Mouse (Mus musculus) regulatory T cell (primary cell): ENCODE data around the gene Trim47.

Experiments
- in situ Hi-C: fragments of 300-600 bp; cut with MboI, MseI; formaldehyde crosslinking; loops from one replicate; pipeline ENCODE4 v1.15.1; 2025; ENCODE audit warnings: high pct_unique_total_duplicates

The Trim47 gene

DNA sequence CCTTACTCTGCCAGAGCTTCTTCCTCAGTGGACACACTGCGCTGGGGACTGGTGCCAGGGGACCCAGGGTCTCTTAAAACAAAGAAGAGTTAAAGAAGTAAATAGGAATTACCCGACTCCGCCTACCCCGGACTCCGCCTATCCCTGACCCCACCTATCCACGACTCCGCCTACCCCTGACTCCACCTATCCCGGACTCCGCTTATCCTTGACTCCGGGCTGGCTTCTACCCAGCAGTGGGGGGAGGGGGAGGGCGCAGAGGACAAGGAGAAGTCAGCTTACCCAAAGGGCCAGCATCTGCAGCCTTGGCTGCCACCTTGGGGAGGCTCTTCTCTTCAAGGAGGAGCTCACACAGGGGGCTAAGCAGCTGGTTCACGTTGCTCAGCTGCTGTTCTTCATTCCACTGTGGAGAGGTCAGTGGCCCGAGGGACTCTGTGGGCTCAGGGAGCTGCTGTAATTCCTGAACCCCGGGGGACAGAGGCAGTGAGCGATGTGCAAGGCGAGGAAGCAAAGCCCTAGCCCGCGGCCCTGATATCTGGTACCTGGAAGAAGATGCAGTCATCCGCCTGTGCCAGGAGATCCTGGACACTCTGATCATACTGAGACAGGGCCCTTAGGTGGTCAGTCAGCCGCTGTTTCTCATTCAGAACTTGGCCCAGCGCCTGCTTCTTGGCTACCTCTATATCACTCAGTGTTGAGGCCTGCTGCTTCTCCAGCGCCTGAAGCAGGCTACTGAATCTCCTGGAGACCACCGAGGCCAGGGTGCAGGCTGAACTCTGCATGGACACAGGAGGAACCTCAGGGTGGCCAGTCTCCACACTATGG, at the start of gene Trim47:
TSS of gene Trim47 (minus strand) at position 55 of the 825 bp plus-strand sequence.
- in situ Hi-C loops, result no loop called here

DNA sequence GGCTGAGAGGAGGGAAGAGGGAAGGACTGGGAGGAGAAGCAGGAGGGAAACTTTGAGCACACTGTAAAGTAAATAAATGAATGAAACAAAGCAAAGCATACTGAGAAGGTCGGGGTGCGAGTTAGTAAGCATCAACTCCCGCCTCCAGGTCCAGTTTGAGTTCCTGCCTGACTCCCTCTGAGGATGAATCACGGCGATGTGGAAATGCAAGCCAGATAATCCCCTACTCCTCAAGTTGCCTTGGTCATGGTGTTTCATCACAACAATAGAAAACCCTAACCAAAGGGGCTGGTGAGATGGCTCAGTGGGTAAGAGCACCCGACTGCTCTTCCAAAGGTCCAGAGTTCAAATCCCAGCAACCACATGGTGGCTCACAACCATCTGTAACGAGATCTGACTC, 49.0 kb upstream of the Trim47 start:
- in situ Hi-C loops, result loop anchor here (5.0 kb wide), 1 partner anchor 954 kb away; no protein-coding TSS in a partner anchor

DNA sequence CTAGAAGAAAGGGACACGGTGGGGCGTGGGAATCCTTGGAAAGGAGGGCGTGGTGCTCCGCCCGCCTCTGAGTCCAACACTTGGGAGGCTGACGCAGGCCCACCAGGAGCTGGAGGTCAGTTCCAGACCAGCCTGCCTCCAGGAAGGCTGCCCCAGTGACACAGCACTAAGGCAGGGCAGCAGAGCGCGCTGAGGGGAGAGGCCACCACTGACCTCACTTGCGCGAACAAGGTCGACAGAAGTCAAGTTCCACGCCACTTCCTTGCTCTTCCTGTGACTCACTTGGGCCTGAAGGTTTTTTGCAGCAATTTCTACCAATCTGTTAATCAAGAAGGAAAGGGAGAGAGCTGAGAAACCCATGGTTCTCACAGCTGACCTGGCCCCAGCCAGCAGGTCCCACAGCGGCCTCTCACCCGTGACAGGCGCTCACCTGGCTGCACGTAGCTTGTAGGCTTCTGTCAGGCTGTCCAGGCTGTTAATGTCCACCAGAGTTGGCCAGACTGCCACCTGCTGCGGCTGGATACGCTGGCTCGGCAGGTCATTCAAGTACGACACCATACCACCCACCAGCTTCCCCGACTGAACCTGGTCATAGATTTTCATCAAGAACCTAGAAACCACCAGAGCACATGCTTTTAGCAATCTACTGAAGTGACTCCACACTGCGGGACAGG, 47.9 kb upstream of the Trim47 start:
- in situ Hi-C loops, result loop anchor here (5.0 kb wide), 1 partner anchor 953 kb away; no protein-coding TSS in a partner anchor

DNA sequence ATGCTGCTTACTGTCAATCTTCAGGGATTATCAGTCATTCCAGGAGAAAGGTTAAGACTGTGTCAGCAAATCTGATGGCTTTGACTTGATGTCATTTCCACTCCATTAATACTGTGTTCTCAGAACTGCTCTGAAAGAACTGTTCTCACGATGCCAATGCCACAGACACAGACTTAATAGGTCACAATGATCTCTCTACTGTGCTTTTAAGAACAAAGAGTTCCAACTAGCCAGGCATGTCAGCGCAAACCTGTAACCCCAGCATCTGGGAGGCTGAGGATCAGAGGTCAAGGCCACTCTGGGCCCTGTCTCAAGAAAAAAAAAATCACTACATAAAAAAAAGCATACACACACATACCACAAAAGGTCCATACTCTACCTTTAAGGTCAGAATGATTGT, 44.9 kb upstream of the Trim47 start:
- in situ Hi-C loops, result no loop called here

DNA sequence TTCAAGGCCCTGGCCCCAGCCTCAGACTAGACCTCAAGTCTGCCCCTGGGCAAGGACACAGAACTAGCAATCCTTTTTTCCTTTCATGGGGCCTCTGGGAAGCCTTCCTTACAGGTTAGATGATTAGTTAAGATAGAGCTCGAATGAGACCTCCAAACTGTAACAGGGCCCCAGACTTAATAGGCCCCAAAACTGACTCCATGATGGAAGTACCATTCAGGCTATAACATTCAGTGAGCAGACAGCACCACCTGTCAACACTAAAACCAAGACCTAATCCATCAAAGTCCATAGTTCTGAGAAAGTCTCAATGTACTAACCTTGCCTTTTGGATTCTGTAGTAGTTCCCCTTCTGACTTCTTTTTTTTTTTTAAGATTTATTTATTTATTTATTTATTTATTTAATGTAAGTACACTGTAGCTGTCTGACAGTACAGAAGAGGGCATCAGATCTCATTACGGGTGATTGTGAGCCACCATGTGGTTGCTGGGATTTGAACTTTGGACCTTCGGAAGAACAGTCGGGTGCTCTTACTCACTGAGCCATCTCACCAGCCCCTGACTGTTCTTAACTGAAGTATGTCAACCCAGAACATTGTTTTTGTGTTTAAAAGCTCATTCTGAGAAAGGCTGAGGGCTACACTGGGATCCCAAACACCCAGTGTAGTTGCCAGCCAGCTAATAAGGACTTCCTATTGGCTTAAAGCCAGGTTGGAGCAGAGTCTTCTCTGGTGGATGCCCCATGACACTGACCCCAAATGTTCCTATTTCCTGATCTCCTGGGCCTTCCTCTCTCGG, 43.2 kb upstream of the Trim47 start:
- in situ Hi-C loops, result no loop called here

DNA sequence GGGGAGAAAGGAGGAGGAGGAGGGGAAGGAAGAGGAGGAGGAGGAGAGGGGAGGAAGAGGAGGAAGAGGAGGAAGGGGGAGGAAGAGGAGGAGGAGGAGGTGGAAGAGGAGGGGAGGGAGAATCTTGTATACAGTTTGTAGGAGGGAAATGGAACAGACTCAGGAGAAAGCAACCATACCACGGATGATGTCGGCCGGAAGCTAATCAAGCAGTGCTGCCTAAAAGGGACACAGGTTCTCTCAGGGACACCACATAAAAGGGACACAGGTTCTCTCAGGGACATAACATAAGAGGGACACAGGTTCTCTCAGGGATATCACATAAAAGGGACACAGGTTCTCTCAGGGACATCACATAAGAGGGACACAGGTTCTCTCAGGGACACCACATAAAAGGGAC, 42.2 kb upstream of the Trim47 start:
- in situ Hi-C loops, result no loop called here

DNA sequence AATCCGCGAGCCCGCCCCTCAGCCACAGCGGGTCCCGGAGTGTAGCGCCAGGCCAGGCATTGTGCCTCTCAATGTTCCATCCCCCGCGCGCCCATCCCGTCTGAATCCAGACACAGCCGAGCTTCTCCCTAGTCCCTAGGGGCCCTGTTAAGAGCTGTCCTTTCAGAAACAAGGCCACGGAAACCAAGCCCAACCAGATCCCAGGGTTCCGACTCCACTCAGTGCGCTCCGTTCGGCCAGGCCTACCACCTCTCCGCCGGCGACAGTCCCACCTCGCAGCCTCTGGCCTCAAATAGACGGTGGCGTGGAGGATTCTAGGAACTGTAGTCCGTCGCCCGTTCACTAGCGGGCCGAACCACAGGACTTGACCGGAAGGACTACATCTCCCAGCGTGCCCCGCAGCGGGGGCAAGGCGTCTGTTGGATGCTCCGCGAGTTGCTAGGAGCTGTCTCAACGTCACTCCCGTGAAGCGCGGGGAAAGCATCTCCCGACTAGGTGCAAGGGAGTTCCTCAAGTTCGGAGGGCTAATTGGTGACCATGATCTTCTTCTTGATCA, 41.0 kb upstream of the Trim47 start, which contains the start of gene Fbf1:
TSS of gene Fbf1 (minus strand) at position 283 of the 556 bp plus-strand sequence.
- in situ Hi-C loops, result no loop called here

DNA sequence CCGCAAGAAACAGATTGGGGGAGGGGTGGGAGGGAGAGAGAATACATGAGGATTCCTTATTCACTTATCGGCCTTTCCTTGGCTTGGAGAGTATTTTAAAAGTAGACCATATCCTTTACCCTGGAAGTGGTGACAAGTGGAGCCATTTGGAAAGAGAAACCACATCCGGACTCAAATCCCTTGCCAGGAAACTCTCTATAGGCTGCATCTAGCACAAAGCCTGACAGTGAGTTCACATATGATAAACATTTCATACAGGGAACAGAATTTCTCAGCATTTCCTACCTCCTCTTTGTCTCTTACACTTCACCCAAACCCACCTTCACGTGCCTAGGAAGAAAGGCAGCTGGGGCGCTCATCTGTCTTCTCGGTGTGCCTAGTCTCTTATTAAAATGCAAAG, 40.2 kb upstream of the Trim47 start:
- in situ Hi-C loops, result no loop called here

DNA sequence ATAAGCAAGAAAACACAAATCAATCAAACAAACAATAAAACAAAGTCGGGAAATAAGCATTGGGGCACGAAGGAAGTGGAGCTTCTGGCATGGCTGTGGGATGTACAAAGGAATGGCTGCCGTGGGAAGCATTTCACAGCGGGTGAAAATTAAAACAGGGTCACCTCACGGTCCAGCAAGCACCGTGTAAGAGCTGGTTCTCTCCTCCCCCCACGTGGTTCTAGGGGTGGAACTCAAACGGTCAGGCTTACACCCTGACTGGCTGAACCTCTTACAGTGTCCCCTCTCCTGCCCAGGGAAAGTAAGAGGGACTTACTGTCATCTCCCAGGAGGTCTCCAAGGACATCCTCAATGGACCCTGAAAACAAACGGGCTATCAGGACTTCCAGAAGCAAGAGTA, 36.0 kb upstream of the Trim47 start:
- in situ Hi-C loops, result no loop called here

DNA sequence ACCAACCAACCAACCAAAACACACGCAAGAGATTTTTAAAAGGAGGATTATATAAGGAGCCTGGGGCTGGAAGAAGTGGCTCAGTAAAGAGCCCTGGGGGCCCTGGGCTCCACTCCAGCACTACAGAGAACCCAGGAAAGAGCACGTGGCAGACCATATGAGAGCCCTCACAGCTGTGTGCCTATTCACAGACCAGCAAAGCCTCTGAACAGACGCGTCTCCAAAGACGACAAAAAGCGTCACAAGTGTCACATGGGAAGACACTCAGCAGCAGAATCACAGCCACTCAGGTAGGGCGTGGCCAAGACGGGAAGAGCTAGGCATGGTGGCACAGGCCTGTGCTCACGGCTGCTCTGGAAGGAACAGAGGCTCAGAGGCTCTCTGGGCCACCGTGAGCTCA, 35.1 kb upstream of the Trim47 start:
- in situ Hi-C loops, result no loop called here

DNA sequence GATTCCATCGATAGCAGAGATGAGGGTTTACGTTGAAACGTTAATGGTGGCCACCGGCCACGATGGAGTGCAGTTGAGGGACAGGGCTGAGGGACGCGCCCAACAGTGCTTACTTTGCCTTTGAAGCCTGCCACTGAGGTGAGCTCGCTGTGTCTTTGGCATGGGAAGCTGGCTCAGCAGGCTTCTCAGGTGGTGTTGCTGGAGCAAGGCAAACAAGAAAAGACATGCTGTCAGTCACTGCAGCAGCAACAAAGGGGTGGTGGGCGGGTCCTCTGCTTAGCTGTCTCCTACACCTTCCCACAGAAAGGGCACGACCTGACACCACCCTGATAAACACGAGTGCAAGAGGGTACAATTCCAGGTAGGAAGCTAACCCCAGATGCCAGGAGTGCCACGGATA, 34.3 kb upstream of the Trim47 start:
- in situ Hi-C loops, result no loop called here

DNA sequence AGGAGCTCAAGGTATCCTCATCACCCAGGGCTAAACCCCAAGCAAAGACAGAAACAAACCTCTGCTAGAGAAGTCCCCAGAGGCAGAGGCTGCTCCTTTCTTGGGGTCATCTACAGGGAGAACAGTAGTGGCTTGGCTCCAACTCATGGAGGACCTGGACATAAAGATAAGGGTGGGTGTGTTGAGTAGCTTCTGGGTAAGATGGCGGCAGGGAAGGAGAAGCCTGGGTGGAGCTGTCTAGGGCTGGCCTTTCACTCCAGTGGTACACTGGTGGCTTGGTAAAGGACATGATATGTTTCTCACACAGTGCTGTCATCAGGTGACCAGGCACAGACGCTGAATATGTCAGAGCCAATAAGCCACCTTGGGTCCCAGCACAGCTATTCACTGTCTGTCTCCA, 23.9 kb upstream of the Trim47 start:
- in situ Hi-C loops, result loop anchor here (10.0 kb wide), 2 partner anchors 64 to 304 kb away; no protein-coding TSS in a partner anchor

DNA sequence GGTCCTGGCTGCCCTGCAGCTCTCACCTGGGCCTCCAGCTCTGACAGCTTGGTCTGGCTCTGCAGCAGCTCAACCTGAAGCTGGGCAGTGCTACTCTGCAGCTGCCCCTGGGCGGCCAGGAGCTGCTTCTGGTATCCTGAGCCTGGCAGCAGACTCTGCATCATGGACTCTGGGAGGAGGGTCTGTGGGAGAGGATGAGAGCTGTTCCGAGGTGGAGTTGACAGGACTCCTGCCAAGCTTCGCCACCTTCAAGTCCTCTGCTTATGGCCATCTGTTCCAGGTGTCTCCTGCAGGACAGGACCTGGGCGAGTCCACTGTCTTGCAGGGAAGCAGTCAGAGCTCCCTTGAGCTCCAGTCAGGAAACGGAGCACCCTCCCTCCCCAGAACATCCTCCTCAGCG, 22.3 kb upstream of the Trim47 start:
- in situ Hi-C loops, result no loop called here

DNA sequence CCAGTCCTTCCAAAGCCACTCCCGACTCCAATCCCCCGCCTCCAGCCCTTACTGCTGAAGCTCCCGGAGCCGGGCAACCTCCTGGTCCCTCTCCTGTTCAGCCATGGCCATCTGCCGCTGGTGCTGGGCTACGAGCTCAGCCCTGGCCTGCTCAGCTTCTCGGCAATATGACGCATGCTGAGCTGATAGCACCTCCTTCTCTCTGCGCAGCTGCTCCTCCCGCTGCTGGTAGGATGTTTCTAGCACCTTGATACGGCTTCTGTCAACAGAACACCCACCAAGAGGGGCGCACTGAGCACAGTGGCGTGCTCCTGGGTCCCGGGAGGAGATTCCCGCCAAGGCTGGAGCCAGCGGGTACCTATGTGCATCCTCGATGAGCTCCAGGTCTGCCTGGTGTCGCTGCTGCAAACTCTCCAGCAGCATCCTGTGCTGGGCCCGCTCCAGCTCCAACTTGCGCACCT, 21.8 kb upstream of the Trim47 start:
- in situ Hi-C loops, result no loop called here

DNA sequence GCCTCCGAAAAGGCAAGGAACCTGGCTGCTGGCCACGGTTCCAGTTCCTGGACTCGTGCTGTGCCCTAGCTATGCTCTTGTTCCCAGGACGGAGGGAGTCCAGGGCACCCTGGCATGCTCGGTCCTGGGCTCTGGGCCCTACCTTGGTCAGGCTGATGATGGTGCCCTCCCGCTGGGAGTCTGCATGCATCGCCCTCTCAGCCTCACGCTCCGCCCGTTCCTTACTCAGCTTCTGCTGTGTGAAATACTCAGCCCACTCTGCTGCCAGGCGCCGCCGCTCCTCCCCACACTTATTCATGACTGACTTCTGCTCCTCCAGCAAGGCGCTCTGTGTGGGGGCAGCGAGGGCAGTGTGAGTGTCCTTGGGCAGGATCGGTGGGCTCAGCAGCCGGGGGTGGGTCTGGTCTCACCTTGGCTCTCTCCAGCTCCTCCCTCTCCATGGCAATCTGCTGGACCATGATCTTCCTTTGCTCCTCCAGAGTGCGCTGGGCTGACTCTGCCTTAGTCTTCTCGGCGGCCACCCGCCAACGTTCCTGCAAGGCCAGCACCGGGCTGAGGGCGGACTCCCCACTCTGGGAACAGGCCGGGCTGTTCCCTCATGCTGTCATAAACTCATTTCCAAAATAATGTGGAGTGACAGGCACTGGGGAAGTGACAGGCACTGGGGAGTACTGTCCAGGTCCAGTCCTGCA, 19.4 kb upstream of the Trim47 start:
- in situ Hi-C loops, result no loop called here

DNA sequence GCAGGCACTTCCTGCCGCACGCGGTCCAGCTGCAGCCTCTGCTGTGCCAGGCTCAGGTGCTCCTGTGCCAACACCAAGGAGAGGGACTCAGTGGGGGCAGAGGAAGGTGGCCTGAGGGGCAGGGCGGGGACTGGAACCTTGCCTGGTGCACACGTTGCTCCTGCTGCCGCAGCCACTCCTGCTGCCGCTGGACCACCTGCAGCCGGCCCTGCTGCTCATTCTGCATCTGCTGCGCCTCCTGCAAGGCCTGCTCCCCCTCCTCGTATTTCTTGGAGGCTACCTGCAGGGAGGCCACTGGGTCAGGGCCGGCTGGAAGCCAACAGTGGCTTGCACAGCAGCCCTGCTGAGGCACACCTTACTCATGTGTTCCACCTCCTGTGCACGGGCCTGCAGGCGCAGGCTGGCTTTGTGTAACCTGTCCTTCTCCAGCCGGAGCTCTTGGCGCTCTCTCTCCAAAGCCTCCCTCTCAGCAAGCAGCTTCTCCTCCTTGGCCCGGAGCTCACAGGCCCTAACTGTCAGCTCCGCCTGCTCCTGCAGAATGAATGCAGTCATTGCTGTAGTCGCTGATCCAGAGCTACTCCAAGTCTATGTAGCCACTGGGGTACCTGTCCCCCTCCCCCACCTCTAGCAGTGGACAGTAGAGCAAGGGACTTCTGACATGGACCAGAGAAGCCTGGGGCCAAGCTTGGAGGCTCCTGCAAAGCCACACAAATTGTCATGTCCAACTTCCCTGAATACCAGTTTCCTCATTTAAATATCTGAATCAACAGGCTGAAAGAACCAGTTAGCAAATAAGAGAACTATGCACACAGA, 18.7 kb upstream of the Trim47 start:
- in situ Hi-C loops, result no loop called here

DNA sequence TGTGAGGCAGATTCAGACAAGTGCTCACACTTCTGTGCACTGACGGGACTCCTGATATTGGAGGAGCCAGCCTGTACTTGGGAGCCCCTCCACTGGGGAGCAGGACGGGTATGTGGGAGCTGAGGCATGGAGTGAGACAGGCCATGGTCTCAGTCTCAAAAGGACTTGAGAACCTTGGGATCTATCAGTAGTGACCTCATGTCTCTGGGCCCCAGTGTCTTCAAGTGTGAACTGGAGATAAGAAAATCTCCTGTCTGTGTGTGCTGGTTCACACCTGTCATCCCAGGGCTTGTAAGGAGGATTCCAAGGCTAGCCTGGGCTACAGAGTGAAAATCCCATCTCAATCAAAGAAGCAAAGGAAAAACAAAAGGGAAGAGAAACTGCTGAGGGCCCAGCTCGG, 16.5 kb upstream of the Trim47 start:
- in situ Hi-C loops, result no loop called here

DNA sequence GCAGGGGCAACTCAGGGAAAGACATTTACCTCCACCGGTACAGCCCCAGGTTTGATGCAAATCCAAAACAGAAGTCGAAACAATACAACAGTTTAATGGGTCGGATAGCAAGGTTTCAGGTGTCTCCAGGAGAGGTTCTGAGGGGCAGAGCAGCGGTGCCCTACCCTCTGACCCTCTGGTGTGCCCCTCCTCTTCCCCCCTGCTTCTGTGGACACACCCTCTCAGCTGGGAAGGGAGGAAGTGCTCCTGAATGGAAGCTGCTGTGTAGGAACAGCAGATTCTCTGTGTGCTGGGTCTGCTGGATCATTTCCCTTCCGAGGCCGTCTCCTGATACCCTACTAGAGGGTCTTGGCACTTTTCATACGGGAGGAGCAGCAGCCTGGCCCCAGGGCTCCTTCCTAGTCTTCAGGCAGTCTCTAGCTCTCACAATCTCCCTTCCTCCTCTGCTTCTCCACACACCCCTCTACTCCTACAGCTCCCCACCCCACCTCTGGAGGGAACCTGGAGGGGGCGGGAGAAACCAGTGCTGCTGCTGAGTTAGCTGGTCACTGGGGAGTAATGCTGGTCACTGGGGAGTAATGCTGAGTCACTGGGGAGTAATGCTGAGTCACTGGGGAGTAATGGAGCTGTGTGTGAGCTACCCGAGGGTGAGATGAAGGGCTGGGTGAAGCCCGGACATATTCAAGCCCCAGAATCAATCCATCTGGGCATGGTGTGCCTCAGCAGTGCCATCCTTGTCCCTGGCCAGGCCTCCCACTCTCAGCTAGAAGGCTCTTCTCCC, 15.4 kb upstream of the Trim47 start:
- in situ Hi-C loops, result no loop called here

DNA sequence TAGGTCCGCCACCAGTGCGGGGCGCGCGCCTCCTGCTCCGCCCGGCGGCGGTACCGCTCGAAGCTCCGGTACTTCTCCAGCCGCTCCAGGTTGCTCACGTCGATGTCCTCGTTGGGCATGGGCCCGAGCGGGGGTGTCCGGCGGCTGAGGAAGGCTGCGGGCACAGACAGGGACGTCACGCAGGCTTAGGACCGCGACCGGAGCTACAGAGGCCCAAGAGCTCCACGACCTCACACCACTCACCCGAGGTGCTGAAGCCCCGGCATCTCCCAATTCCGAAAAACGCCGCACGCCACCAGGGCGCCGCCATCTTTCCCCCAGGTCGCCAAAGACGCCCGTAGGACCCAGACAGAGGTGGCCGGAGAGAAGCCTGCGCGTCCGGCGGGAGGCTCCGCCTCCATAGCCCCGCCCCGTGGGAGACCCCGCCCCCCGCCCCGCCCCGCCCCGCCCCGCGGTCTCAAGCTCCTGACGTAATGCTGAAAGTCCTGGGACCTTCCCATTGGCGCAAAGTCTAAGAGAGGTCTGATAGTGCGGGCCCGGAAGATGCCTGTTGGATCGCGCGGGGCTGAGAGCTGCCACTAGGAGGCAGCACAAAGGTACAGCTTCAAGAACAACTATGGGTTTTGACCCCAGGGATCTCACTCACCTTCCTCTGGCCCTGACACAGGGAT, 11.6 kb upstream of the Trim47 start, which contains the start of gene Mrpl38:
TSS of gene Mrpl38 (minus strand) at position 401 of the 671 bp plus-strand sequence.
- in situ Hi-C loops, result no loop called here
